Mouse (Mus musculus) right cerebral cortex, postnatal 25 days (tissue): ENCODE measurements at regions not wholly inside any gene's neighbourhood (a gene's known extent, or its start where the extent isn't known, plus 50 kb on each side); places are given as distances from the start of the nearest gene placed in this dataset.

Source experiments
- DNase-seq: peaks from one replicate; pipeline ENCODE4 v3.0.0; 2022

GRCm38 (mm10) chr8:116373063-116373462 is 131.7 kb upstream of the Dynlrb2 start:
- no peak for DNase-seq

GRCm38 (mm10) chr8:116372574-116372973 is 132.2 kb upstream of the Dynlrb2 start:
- DNase-seq: peak; percentile 56

- no peak for DNase-seq
These were observed 132.7 kb upstream of the Dynlrb2 start for GRCm38 (mm10) chr8:116372056-116372455.

GRCm38 (mm10) chr8:116367491-116367890 is 137.3 kb upstream of the Dynlrb2 start:
- DNase-seq: no peak

- DNase-seq: no peak
These were observed 138.1 kb upstream of the Dynlrb2 start for GRCm38 (mm10) chr8:116366706-116367105.

GRCm38 (mm10) chr8:116364751-116365150 is 140.0 kb upstream of the Dynlrb2 start:
- DNase-seq: no peak

GRCm38 (mm10) chr8:116364172-116364571 is 140.6 kb upstream of the Dynlrb2 start:
- no peak for DNase-seq

DNA sequence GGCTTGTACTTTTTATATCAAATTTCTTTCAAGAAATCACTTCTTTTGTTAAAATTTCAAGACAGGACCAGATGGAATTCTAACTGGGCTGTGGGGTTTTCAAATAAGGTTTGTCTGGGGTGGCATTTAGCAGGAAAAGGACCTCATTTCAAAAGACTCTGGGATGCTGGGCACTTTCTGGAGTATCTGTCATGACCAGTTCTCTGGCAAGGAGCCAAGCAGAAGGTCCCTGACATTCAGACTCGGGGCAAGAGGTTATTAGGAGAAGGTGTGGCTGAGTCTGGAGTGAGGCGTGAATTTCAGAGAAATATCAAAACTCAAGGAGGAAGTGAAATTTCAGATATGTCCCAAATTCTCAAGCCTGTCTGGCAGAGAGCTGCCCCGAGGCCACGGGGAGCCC is 142.4 kb upstream of the Dynlrb2 start:
- DNase-seq: no peak

GRCm38 (mm10) chr8:116359761-116360160 is 145.0 kb upstream of the Dynlrb2 start:
- DNase-seq: no peak

GRCm38 (mm10) chr8:116354756-116355155 is 150.0 kb upstream of the Dynlrb2 start:
- DNase-seq: no peak

DNA sequence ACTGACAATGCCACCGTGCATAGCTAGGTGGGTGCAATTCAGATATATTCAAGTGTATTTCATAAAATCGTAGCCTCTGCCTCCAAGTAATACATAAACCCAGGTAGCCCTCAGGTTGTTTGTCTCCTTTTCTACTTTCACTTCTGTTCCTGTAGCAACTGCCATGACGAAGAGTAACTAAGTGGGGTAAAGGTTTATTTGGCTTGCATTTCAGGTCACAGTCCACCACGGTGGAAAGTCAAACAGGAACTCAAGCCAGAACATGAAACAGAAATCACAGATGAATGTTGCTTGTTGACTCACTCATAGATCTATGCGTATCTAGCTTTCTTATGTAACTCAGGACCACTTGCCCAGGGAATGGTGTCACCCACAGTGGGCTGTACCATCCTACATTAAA is 150.9 kb upstream of the Dynlrb2 start:
- DNase-seq: no peak

GRCm38 (mm10) chr8:116352635-116353034 is 152.1 kb upstream of the Dynlrb2 start:
- DNase-seq: no peak

- no peak for DNase-seq
These were observed 155.8 kb upstream of the Dynlrb2 start for GRCm38 (mm10) chr8:116348971-116349370.

- no peak for DNase-seq
These were observed 157.8 kb upstream of the Dynlrb2 start for GRCm38 (mm10) chr8:116346990-116347389.

DNA sequence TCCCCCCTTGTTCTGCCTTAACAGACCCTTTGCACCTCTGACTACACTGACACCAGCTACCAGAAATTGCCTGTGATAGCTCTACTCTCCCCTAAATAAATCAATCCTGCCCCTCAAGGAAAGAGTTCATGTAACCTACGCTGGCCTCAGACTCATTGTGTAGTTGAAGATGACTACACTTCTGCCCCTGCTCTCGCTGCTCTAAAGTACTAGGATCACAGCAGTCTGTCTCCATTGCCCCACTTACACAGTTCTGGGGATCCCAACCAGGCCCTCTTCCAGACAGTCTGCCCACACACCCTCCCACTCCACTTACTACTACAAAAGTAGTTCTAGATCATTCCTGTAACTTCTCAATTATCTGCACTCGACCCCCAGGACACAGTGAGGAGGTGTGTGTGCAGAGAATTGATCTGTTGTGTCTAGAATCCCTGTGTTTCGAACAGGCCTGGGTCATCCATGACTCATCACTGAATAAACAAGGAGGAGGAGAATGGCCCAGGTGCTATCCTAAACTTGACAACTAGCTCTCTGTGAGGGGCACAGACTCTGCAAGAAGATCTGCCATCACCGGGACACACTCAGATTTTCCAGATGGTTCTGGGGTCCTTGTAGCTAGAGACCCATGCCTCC is 160.1 kb upstream of the Dynlrb2 start:
- no peak for DNase-seq

DNA sequence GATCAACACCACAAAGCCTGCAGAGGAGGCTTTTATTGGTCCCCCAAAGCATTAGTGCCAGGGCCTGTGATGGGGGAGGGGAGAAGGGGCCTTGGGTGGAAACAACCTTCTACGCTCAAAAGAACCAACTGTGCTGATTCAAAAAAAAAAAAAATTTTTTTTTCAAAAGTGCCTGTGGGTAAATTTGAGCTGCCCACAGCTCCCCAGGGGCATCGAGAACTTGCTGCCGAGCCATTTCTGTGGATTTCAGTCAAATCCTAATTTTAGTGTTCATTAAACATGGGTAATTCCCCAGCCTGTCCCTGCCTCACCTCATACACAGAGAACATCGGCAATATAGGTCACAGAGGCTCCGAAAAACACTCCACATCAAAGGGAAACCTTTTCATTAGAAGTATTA is 161.2 kb upstream of the Dynlrb2 start:
- DNase-seq: no peak

- DNase-seq: no peak
These were observed 170.0 kb upstream of the Dynlrb2 start for GRCm38 (mm10) chr8:116334772-116335171.

- DNase-seq: no peak
These were observed 170.7 kb upstream of the Dynlrb2 start for GRCm38 (mm10) chr8:116334101-116334500.

DNA sequence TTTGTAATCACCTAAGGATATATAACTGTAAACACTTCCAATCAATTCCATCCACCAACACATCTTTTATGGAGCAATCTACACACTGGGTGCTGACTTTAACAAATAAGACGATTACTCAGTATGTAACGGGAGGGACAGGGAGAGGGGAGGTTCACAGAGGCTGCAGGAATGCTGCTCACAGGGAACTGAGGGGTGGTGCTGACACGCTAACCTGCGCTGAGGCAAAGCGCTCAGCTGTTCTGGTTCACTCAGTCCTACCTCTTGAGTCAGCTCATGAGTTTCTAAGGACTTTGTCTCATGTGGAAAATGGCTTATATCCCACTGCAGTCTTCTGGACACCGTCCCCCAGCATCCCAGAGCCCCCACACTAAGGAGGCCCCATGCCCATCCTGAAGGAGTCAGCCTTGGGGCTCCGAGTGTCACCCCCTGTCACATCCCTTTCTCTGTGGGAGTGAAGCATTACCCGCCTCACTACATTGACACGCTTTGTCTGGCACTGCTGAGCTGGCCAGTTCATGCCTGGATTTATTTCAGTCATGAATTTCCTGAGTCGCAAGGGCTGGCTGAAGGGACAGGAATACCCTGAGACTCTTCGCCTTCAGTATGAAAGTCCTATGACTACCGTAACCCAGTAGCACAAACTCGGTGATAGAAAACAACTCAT is 184.6 kb upstream of the Dynlrb2 start:
- no peak for DNase-seq

DNA sequence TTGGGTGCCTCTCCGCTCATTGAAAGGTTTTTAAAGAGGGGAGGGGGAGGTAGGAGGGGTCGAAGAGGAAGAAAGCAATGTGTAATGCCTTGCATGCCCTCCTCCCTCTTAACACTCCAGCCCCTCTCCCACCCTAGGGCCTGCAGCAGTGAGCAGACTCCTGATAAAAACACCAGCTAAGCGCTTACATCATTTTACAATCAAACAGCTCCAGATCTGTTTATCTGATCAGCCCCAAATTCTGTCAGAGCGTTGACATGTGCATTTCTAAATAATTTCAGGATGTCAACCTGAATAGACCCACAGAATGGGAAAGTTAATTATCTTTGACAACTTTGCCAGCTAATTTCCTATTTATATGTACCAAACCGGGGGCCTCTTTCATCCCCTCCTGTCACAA is 189.4 kb upstream of the Dynlrb2 start:
- no peak for DNase-seq

DNA sequence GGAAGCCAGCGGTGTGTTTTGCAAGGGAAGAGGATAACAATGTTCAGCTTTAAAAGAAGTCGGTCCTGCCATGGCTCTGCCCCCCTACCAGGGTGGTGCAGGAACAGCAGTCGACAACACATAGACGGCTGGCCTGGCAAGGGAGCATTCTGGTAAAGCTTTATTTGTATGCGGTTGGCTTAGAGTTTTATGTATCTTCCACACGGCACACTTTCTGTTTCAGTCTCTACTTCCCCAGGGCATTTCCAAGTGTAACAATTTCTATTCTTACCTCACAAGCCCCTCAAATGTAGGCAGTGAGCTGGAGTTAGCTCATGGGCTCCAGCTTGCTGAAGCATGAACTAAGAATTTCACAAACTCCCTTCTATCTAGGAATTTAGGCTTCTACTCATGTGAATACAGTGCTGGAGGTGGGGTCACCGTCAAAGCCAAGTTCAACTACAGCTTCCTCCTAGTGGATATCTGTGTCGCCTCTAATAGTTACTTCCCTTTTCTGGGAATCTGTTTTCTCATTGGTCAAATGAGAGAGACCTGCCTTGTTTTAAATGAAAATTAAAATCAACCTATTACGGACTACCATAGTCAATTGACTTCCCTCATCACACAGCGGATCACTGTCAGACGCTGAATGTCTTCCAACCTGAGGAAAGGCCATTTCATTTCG is 190.2 kb upstream of the Dynlrb2 start:
- no peak for DNase-seq

DNA sequence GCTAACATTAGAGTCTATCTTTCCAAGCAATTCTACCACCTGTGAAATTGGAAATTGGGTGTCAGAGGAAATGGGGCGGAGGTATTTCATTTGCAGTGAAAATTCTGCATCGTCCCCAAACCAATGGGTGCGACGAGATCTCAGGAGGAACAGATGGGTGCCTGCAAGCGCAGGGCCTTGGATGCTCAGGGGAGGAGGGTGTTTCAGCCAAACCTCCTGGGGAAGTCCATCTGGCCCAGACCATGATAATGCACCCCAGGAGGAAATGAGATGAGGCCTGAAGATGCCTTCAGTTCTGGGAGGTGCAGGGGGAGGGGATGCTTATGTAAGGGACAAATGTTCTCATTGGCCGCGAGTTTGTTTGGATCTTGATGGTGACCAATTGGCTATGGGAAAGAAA is 205.9 kb upstream of the Dynlrb2 start:
- DNase-seq: no peak

GRCm38 (mm10) chr8:116290671-116291245 is 214.0 kb upstream of the Dynlrb2 start:
- no peak for DNase-seq

DNA sequence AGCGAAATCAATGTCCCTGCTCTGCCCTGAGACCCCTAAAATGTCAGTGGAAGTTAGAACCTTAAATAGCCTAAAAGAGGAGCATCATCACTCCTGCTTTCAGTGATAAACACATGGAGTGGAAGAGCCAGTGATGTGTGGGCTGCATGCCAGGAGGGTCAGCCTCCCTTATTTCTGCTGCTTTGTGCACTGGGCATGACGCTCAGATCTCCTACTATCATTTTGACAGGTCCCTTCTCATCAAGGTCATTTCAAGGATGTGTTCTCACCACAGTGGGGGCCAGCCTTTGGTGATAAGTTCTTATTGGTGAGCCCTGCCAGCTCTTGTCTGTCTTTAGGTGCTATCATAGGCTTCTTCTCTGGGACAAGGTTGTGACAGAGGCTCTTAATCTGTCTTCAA is 215.5 kb upstream of the Dynlrb2 start:
- no peak for DNase-seq
